Mouse (Mus musculus) liver, adult 2 months (tissue): ENCODE data around the gene Tmem130.

ENCODE experiments used
- CTCF ChIP-seq: fragments of 200-500 bp; IDR thresholded peaks from 2 replicates; pipeline ENCODE4 v1.5.1; 2011; ENCODE audit warnings: low read depth, low read length, control low read depth
- POLR2A ChIP-seq: fragments of 200-500 bp; IDR thresholded peaks from 2 replicates; pipeline ENCODE4 v1.6.1; 2011; ENCODE audit warnings: low read length, control low read depth; ENCODE audit not compliant: insufficient read depth; ENCODE audit errors: extremely low read depth

GRCm38 (mm10) chr5:144703464-144704368, 57.9 kb downstream of the Tmem130 start:
- TF ChIP-seq CTCF: no peak
- no peak for TF ChIP-seq POLR2A
